Mouse (Mus musculus) forebrain, postnatal 0 days (tissue): ENCODE measurements around the gene Tmem40. TPM values are rescaled to one million over a fixed set of nuclear protein-coding genes. Genes with fewer than 3 reads are reported as not detected.

Experiments
- ATAC-seq: fragments of 200-750 bp; cut with Nextera tagmentation; 2 replicates; pipeline ENCODE4 v1.8.0; 2017; ENCODE audit warnings: mild to moderate bottlenecking, moderate library complexity
- DNase-seq: peaks from one replicate; pipeline ENCODE4 v3.0.0-alpha.2; 2015
- H3K27ac ChIP-seq: fragments of 300-500 bp; sonication (generic); 2 replicates; pipeline ENCODE4 v1.5.1; 2014; ENCODE audit warnings: low read depth, mild to moderate bottlenecking, antibody characterized with exemption, low read length, moderate library complexity, mixed read lengths
- H3K27me3 ChIP-seq: fragments of 300-500 bp; sonication (generic); 2 replicates; pipeline ENCODE4 v1.6.1; 2014; ENCODE audit warnings: mild to moderate bottlenecking, low read length, mixed read lengths; ENCODE audit not compliant: insufficient read depth
- H3K36me3 ChIP-seq: fragments of 300-500 bp; sonication (generic); 2 replicates; pipeline ENCODE4 v1.6.1; 2014; ENCODE audit warnings: mild to moderate bottlenecking, moderate library complexity; ENCODE audit not compliant: insufficient read depth
- H3K4me1 ChIP-seq: fragments of 300-500 bp; sonication (generic); 2 replicates; pipeline ENCODE4 v1.6.1; 2014; ENCODE audit warnings: antibody characterized with exemption; ENCODE audit not compliant: insufficient read depth
- H3K4me2 ChIP-seq: fragments of 300-500 bp; sonication (generic); 2 replicates; pipeline ENCODE4 v1.6.1; 2014; ENCODE audit warnings: low read depth, mild to moderate bottlenecking, moderate library complexity
- H3K4me3 ChIP-seq: fragments of 300-500 bp; sonication (generic); 2 replicates; pipeline ENCODE4 v1.5.1; 2014; ENCODE audit warnings: low read depth, low read length, mixed read lengths
- H3K9ac ChIP-seq: fragments of 300-500 bp; sonication (generic); 2 replicates; pipeline ENCODE4 v1.6.1; 2014; ENCODE audit warnings: mild to moderate bottlenecking
- H3K9me3 ChIP-seq: fragments of 300-500 bp; sonication (generic); 2 replicates; pipeline ENCODE4 v1.6.1; 2016; ENCODE audit warnings: low read length
- CTCF ChIP-seq: sonication (generic); IDR thresholded peaks from 2 replicates; pipeline ENCODE4 v1.5.1; 2016; ENCODE audit warnings: antibody characterized with exemption, control low read depth, low read depth
- WGBS: fragments of 180-500 bp; shearing (Covaris S2); extraction: QIAGEN DNeasy Blood & Tissue Kit; methylation state at CpG from one replicate; pipeline ENCODE4 v1.1.7; 2014; 5-methylcytosine and 5-hydroxymethylcytosine counted together
- polyA plus RNA-seq: library from polyadenylated mRNA; unstranded; fragments of >200 nt; fragmentation: Nextera tagmentation; extraction: Ambion mirVana; gene quantifications from 2 replicates; pipeline ENCODE4 v1.2.1, GENCODE M21; 2015
- total RNA-seq: library from RNA; depleted of rRNA; stranded (reverse); fragments of >200 nt; gene quantifications from 2 replicates; pipeline ENCODE4 v1.2.3, GENCODE M21; 2014

Gene Tmem40
- total and polyA plus RNA-seq, 2 experiments from 2014 or later, result 0.38 to 1.1 TPM

- Histone ChIP-seq H3K4me3 (no peak overlapping the region), H3K36me3 (no peaks in the 10 kb centered on the region), H3K9ac (no peak overlapping the region), H3K27me3 (no peaks in the 10 kb centered on the region), H3K4me1 (0 out of 2 replicates have a peak, but pooled peaks cover 5% of the 10 kb centered on the region), H3K9me3 (no peaks in the 10 kb centered on the region), H3K4me2 (no peak overlapping the region), H3K27ac (no peak overlapping the region)
- DNase-seq (no peak), ATAC-seq (no peak)
- TF ChIP-seq CTCF, result peak; percentile 48
- 69% methylated on average over 5 of the region's 5 CpGs for WGBS
Measured at GRCm38 (mm10) chr6:115692963-115693730, 69.1 kb downstream of the Tmem40 start.

DNA sequence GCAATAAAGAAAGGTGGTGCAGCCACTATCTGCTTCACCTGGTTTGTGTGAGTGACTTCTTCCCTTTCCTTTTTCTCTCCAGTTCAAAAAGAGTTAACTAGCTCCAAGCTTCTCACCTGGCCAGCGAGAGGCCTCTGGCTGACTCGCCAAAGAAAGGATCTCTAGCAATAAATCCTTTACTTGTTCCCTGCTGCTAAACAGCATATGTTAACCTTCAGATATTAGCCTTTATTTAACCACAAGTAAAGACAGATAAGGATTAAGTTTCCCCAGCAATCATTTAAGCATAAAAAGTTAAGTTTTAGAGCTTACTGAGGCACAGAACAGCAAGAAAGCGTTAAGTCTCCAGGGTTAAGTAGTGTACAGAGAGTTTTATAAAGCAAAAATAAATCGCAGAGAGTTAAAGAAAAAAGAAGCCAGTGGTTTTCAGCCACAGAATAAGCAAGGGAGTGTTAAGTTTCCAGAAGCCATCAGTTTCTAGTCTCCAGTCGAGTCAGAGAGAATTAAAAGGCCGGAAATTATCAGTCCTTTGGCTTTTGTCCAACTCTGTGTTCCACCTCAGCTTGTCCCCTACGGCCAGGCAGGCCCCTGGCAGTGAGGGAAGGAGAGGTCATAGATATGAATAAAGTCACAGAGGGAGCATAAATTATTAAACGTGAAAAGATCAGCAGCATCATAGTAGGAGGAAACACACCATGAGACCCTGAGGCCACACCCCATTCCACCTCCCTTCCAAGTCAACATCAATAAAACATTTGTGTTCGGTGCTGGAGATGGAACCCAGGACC, 69.9 kb downstream of the Tmem40 start:
- ATAC-seq, result no peak
- H3K9ac ChIP-seq, result no peak overlapping the region

GRCm38 (mm10) chr6:115690105-115690504, 72.1 kb downstream of the Tmem40 start:
- TF ChIP-seq CTCF, result no peak
- Histone ChIP-seq H3K4me1 (0 out of 2 replicates have a peak, but pooled peaks cover 3% of the 10 kb centered on the region), H3K27me3 (no peaks in the 10 kb centered on the region), H3K4me2 (no peak overlapping the region), H3K9me3 (no peaks in the 10 kb centered on the region), H3K27ac (no peak overlapping the region), H3K9ac (no peak overlapping the region), H3K4me3 (no peak overlapping the region), H3K36me3 (no peaks in the 10 kb centered on the region)
- no peak for DNase-seq
- WGBS, result 95% methylated on average over 4 of the region's 4 CpGs
- no peak for ATAC-seq

More for the DNA sequence above, 69.9 kb downstream of the Tmem40 start:
- Histone ChIP-seq H3K36me3 (no peaks in the 10 kb centered on the region), H3K27ac (no peak overlapping the region), H3K9me3 (no peaks in the 10 kb centered on the region), H3K27me3 (no peaks in the 10 kb centered on the region), H3K4me1 (0 out of 2 replicates have a peak, but pooled peaks cover 3% of the 10 kb centered on the region), H3K4me3 (no peak overlapping the region), H3K4me2 (no peak overlapping the region)
- WGBS, result 64% methylated on average over 9 of the region's 9 CpGs
- no peak for DNase-seq
- no peak for TF ChIP-seq CTCF

DNA sequence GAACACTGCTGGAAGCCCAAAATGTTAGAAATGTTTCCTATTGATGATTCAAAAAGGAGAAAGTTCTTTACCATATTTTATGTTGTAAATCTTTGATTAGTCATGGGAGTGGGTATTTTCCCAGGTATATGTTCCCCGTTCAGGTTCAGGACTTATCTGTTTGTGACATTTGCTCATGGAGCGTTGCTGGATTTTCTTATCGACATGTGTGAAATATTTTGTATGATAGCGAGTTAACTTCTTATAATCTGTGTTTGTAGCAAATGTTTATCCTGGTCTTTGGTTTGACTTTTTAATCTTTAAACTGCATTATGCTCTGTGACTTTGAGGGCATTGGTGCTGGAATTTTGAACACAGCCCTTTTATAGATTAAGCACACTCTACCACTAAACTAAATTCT, 73.6 kb downstream of the Tmem40 start:
- H3K9ac ChIP-seq, result no peak overlapping the region
- TF ChIP-seq CTCF, result no peak
- no peaks in the 10 kb centered on the region for H3K27me3 ChIP-seq
- 88% methylated on average over 4 of the region's 4 CpGs for WGBS
- H3K9me3 ChIP-seq, result no peaks in the 10 kb centered on the region
- no peak overlapping the region for H3K27ac ChIP-seq
- H3K36me3 ChIP-seq, result no peaks in the 10 kb centered on the region
- H3K4me1 ChIP-seq, result no peaks in the 10 kb centered on the region
- DNase-seq (no peak), ATAC-seq (no peak)
- H3K4me3 ChIP-seq, result no peak overlapping the region
- no peak overlapping the region for H3K4me2 ChIP-seq

DNA sequence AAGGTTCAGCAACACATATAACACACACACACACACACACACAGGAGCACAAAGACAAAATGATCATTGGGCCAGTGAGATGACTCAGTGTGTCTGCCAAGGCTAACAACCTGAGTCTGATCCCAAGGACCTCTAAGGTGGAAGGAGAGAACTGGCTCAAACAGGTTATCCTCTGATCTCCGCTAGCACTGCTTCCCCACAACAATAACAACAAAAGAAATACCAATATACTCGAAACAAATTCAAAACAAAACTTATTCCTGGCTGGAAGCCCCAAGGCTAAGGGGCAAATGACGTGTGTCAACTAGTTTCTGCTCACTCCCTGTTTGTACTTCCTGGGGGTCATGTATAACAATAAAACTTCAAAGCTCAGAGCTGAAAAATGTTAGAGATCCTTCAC, 74.5 kb downstream of the Tmem40 start:
- no peaks in the 10 kb centered on the region for H3K9me3 ChIP-seq
- TF ChIP-seq CTCF, result no peak
- no peaks in the 10 kb centered on the region for H3K4me1 ChIP-seq
- H3K4me2 ChIP-seq, result no peak overlapping the region
- WGBS, result 61% methylated on average over 3 of the region's 3 CpGs
- no peak overlapping the region for H3K9ac ChIP-seq
- H3K27ac ChIP-seq, result no peak overlapping the region
- H3K36me3 ChIP-seq, result no peaks in the 10 kb centered on the region
- DNase-seq (no peak), ATAC-seq (no peak)
- no peaks in the 10 kb centered on the region for H3K27me3 ChIP-seq
- H3K4me3 ChIP-seq, result no peak overlapping the region

- Histone ChIP-seq H3K9ac (no peak overlapping the region), H3K4me2 (no peak overlapping the region), H3K27me3 (no peaks in the 10 kb centered on the region), H3K4me3 (no peak overlapping the region), H3K4me1 (no peaks in the 10 kb centered on the region), H3K36me3 (no peaks in the 10 kb centered on the region), H3K27ac (no peak overlapping the region), H3K9me3 (no peaks in the 10 kb centered on the region)
- WGBS, result 44% methylated on average over 11 of the region's 11 CpGs
- no peak for TF ChIP-seq CTCF
- no peak for ATAC-seq
- DNase-seq, result no peak
Measured at GRCm38 (mm10) chr6:115684851-115685646, 77.2 kb downstream of the Tmem40 start.
